Mouse (Mus musculus) lung, adult 10 weeks (tissue): ENCODE data around the gene Gap43. TPM values are rescaled to one million over a fixed set of nuclear protein-coding genes. Genes with fewer than 3 reads are reported as not detected.

ENCODE experiments used
- polyA plus RNA-seq: library from polyadenylated mRNA; stranded (reverse); fragments of 350-450 nt; fragmentation: Illumina TruSeq; extraction: RNeasy Lipid Tissue Mini Kit (QIAGEN cat#74804); gene quantifications from one replicate; pipeline ENCODE4 v1.2.3, GENCODE M21; 2014; ENCODE audit warnings: low read depth, low replicate concordance; ENCODE audit not compliant: insufficient read depth

Gene Gap43
- polyA plus RNA-seq: 16.3 TPM

GRCm38 (mm10) chr16:42340021-42340768, at the start of gene Gap43:
Gap43 (minus strand) TSS chr16:42340651.

